ENCODE assay signal across 24 mouse cellular contexts in genomic region chr16:16865217-16865616, GRCm38 (mm10). TPM values are rescaled to one million over a fixed set of nuclear protein-coding genes. Genes with fewer than 3 reads are reported as not detected.
DNase-seq lines count a peak whose midpoint lies in the region; ATAC-seq lines count a peak whose summit lies in the region.
"Had no signal": no experiment of that assay in that cellular context is flagged by ENCODE, and none has a peak within 500 bp of the region (broad histone marks: within the 10 kb centered on the region; RNA-seq: fewer than 3 reads in every experiment).

No protein-coding gene starts in this region.

- no peak overlapping the region for H3K27ac ChIP-seq in liver, embryonic 12.5 days
- H3K27ac ChIP-seq: hindbrain, postnatal 0 days; left cerebral cortex, adult 2 months; limb, embryonic 12.5 days; neural tube, embryonic 13.5 days had no signal

- no peak overlapping the region for H3K4me3 ChIP-seq in liver, embryonic 12.5 days
- H3K4me3 ChIP-seq: left cerebral cortex, adult 2 months; limb, embryonic 12.5 days; megakaryocyte, embryonic 14.5 days; neural tube, embryonic 13.5 days had no signal

- H3K27me3 ChIP-seq in liver, embryonic 12.5 days (replicated peaks): no peaks in the 10 kb centered on the region
- H3K27me3 ChIP-seq: limb, embryonic 12.5 days; neural tube, embryonic 13.5 days; Patski had no signal

- DNase-seq in heart, adult 11 months: peak; percentile 84
- DNase-seq in heart, adult 8-10 months (ENCODE audit: low spot score): no peak
- DNase-seq in thymus, postnatal 4 days: peak; percentile 19
- no peak for DNase-seq in thymus, postnatal 14 days
- DNase-seq in layer of hippocampus, adult 9-11 months: no peak
- no peak for DNase-seq in adrenal gland, postnatal 4 days (ENCODE audit: low spot score in 2 of 2)
- no peak for DNase-seq in adrenal gland, postnatal 10 days
- DNase-seq: cerebellum, adult 18-20 months; embryo, embryonic 11 days; forebrain, postnatal 0 days; gastrocnemius, postnatal 10 days; heart, postnatal 36 days; kidney, adult 8-10 months; lung, embryonic 14.5 days had no signal

- H3K4me2 ChIP-seq in liver, embryonic 12.5 days: no peak overlapping the region
- H3K4me2 ChIP-seq: heart, embryonic 11.5 days; limb, embryonic 12.5 days; lung, embryonic 14.5 days; neural tube, embryonic 13.5 days had no signal

- ATAC-seq in liver, embryonic 12.5 days: 0 out of 2 replicates have a peak, but pooled peaks have one; percentile 36
- ATAC-seq: forebrain, postnatal 0 days; hindbrain, postnatal 0 days; Patski had no signal

- no peak overlapping the region for H3K9ac ChIP-seq in liver, embryonic 12.5 days
- H3K9ac ChIP-seq: forebrain, postnatal 0 days; limb, embryonic 12.5 days; lung, embryonic 14.5 days; neural tube, embryonic 13.5 days had no signal

- H3K36me3 ChIP-seq in liver, embryonic 12.5 days: no peaks in the 10 kb centered on the region
- H3K36me3 ChIP-seq: limb, embryonic 12.5 days; neural tube, embryonic 13.5 days had no signal

- H3K9me3 ChIP-seq in liver, embryonic 12.5 days (replicated peaks): no peaks in the 10 kb centered on the region
- H3K9me3 ChIP-seq: limb, embryonic 12.5 days; megakaryocyte, embryonic 14.5 days; neural tube, embryonic 13.5 days had no signal

- peaks cover 9% of the 10 kb centered on the region; the same call in 1 of the 2 replicates for H3K4me1 ChIP-seq in liver, embryonic 12.5 days
- H3K4me1 ChIP-seq: limb, embryonic 12.5 days; neural tube, embryonic 13.5 days had no signal

RNA-seq across cellular contexts. Expression of gene Igll1, which starts 1.4 kb away (rescaled TPM):
- not detected for total RNA-seq in heart, adult 8-10 months (2022)
- polyA plus RNA-seq in liver, embryonic 12.5 days (2016; fragmentation: Nextera tagmentation; extraction: Ambion mirVana): not detected in 2 replicates
- total RNA-seq in adrenal gland, postnatal 4 days (2021): not detected
- total RNA-seq in adrenal gland, postnatal 10 days (2021): 1 to 10 TPM in 1 of 2 experiments, under 1 TPM in 1; 0.61 to 1.3 TPM
- total RNA-seq: forebrain, postnatal 0 days; heart, postnatal 36 days; hindbrain, postnatal 0 days; left cerebral cortex, adult 2 months; midbrain, postnatal 0 days had no signal
- polyA plus RNA-seq: brain, embryonic 14.5 days; forebrain, postnatal 0 days; heart, embryonic 11.5 days; hindbrain, postnatal 0 days; lung, embryonic 14.5 days; midbrain, postnatal 0 days; neural tube, embryonic 13.5 days; Patski had no signal

RNA-seq across cellular contexts. Expression of gene Top3b, which starts 5.3 kb away (rescaled TPM):
- total RNA-seq in heart, adult 8-10 months (2022): 10 to 100 TPM; 23.7 to 31.4 (median 24.6) TPM
- 40.8 and 42.2 TPM in 2 replicates for polyA plus RNA-seq in liver, embryonic 12.5 days (2016; fragmentation: Nextera tagmentation; extraction: Ambion mirVana)
- 10 to 100 TPM; 83.5 to 93.2 TPM for total RNA-seq in adrenal gland, postnatal 4 days (2021)
- 10 to 100 TPM; 58.1 to 69.8 TPM for total RNA-seq in adrenal gland, postnatal 10 days (2021)

RNA-seq across cellular contexts. Expression of gene Vpreb1, which starts 5.4 kb away (rescaled TPM):
- not detected for total RNA-seq in heart, adult 8-10 months (2022)
- polyA plus RNA-seq in liver, embryonic 12.5 days (2016; fragmentation: Nextera tagmentation; extraction: Ambion mirVana): 0.80 and 0.83 TPM in 2 replicates
- total RNA-seq in adrenal gland, postnatal 4 days (2021): under 1 TPM in 1 of 2 experiments, not detected in 1; 0.87 TPM
- 1 to 10 TPM in 1 of 2 experiments, under 1 TPM in 1; 0.55 to 1.2 TPM for total RNA-seq in adrenal gland, postnatal 10 days (2021)
- total RNA-seq: heart, postnatal 36 days; hindbrain, postnatal 0 days; midbrain, postnatal 0 days had no signal

RNA-seq across cellular contexts. Expression of gene Ppm1f, which starts 31.1 kb away (rescaled TPM):
- total RNA-seq in heart, adult 8-10 months (2022): 10 to 100 TPM; 24.7 to 32.6 (median 29.8) TPM
- polyA plus RNA-seq in liver, embryonic 12.5 days (2016; fragmentation: Nextera tagmentation; extraction: Ambion mirVana): 13.8 and 14.4 TPM in 2 replicates
- total RNA-seq in adrenal gland, postnatal 4 days (2021): 10 to 100 TPM; 41.4 to 44.5 TPM
- total RNA-seq in adrenal gland, postnatal 10 days (2021): 10 to 100 TPM; 39.3 to 40.3 TPM

RNA-seq across cellular contexts. Expression of gene Spag6l, which starts 36.0 kb away (rescaled TPM):
- total RNA-seq in heart, adult 8-10 months (2022): 1 to 10 TPM in 1 of 4 experiments, under 1 TPM in 2, not detected in 1; 0.19 to 1.0 (median 0.22) TPM
- not detected in 2 replicates for polyA plus RNA-seq in liver, embryonic 12.5 days (2016; fragmentation: Nextera tagmentation; extraction: Ambion mirVana)
- total RNA-seq in adrenal gland, postnatal 4 days (2021): 1 to 10 TPM in 1 of 2 experiments, under 1 TPM in 1; 0.54 to 1.3 TPM
- total RNA-seq in adrenal gland, postnatal 10 days (2021): under 1 TPM; 0.24 to 0.27 TPM
- total RNA-seq: gastrocnemius, postnatal 10 days had no signal

Comparison
In these comparisons a context has a peak if more than half of its experiments do, and no peak if none do; other contexts are left out.
1. DNase-seq: peak in heart, adult 11 months (single experiment) and thymus, postnatal 4 days (single experiment); none in heart, adult 8-10 months (single experiment), thymus, postnatal 14 days (single experiment), layer of hippocampus, adult 9-11 months (single experiment), adrenal gland, postnatal 4 days (0 of 2) and adrenal gland, postnatal 10 days (single experiment).